Mouse (Mus musculus) embryonic stem cell, embryonic (primary cell): ENCODE data around the gene Rap2a.

ENCODE experiments used
- CTCF ChIA-PET, 4 experiments: fragments of 300-600 bp in 2 of 4; fragments of 350-600 bp in 2 of 4; sonication (Branson Sonifier 250); formaldehyde crosslinking; loops; one replicate each; lab custom pipeline; 2022; ENCODE audit warnings: inconsistent platforms in 2 of 4; lab: Charles Lee
- POLR2A ChIA-PET, 4 experiments: fragments of 300-600 bp in 2 of 4; fragments of 350-600 bp in 2 of 4; sonication (Branson Sonifier 250); formaldehyde crosslinking; loops; one replicate each; lab custom pipeline; 2022; ENCODE audit warnings: antibody characterized with exemption in 4 of 4, inconsistent platforms in 1 of 4; lab: Charles Lee

Gene Rap2a

GRCm38 (mm10) chr14:120477982-120478568, at the start of gene Rap2a:
TSS of gene Rap2a (plus strand) at chr14:120478444.
- CTCF ChIA-PET: interaction anchor here in 2 of 4 experiments (0.5 to 1.8 kb wide), 3 partner anchors 341 to 601 kb away, joined by 3 to 4 read pairs (median 4); no protein-coding TSS in a partner anchor
- POLR2A ChIA-PET: interaction anchor here (0.6 to 3.4 kb wide), 43 partner anchors 9 to 1501 kb away, joined by 3 to 33 read pairs (median 3); partner anchors contain the start of genes Ipo5 (in 1 of the 4) and Mbnl2 (in 1 of the 4)

DNA sequence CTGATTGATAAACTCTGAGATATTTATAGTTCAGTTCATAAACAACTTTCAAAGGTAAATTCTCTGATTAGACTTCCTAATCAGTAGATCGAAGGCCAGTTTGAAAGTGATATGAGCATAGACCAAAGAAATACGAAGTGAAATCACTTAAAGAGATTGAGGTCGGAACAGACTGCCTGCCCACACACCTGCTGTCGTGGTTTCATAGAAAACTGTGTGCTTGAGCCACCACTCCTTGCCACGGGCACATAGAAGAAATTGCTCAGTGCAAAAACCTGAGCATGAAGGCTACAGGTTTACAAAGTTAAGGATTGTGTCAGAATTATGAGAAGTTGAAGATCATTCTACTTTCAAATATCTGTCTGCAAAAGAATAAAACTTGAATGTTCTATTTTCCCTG, 49.7 kb upstream of the Rap2a start:
- CTCF ChIA-PET: interaction anchor here in 1 of 4 experiments (1.2 kb wide), 1 partner anchor 30 kb away, joined by 3 read pairs; no protein-coding TSS in a partner anchor
- POLR2A ChIA-PET: interaction anchor here in 2 of 4 experiments (0.6 to 1.4 kb wide), 2 partner anchors 9 to 34 kb away, joined by 3 read pairs; no protein-coding TSS in a partner anchor

DNA sequence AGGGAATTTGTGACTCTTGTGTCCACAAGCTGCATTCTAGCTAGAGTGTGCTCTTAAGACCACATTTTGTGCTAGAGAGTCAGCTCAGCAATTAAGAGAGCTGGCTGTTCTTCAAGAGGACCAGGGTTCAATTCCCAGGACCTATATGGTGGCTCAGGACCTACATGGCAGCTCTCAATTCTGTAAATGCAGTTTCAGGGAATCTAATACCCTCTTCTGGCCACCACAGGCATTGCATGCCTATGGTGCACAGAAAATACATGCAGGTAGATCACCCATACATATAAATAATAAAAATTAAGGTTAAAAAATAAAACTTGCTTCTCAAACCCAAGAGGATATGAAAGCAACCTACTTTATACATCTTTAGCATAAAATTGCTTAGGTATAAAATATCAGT, 45.5 kb upstream of the Rap2a start:
- POLR2A ChIA-PET: no interaction called here

DNA sequence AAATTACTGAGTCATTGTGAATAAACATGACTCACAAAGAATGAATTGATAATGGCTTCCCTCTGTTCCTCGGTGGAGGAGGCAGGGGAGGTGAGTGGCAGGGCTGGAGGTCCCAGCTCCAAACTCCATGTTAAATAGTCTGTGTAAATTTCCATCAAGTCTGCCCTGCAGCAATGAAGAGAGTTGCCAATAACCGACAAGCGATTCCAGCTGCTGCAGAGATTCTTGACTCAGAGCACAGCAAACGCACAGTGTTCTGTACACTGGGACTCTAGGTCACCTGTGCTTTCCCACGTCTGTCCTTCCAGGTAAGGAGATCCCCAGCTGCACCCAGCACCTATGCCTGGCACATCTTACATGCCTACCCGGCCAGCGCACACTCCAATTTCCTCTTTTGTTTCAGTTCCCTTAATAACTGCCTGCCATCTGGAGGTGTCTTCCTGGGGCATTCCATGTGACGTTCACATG, 44.3 kb upstream of the Rap2a start:
- ChIA-PET CTCF (no interaction called here), POLR2A (interaction anchor here in 2 of 4 experiments (1.0 to 2.1 kb wide), 2 partner anchors 16 to 158 kb away, joined by 3 to 6 read pairs; no protein-coding TSS in a partner anchor)

More for the DNA sequence above, 45.5 kb upstream of the Rap2a start:
- CTCF ChIA-PET: interaction anchor here in 3 of 4 experiments (0.6 to 1.1 kb wide), 8 partner anchors 34 to 1049 kb away, joined by 3 to 9 read pairs (median 3); no protein-coding TSS in a partner anchor

DNA sequence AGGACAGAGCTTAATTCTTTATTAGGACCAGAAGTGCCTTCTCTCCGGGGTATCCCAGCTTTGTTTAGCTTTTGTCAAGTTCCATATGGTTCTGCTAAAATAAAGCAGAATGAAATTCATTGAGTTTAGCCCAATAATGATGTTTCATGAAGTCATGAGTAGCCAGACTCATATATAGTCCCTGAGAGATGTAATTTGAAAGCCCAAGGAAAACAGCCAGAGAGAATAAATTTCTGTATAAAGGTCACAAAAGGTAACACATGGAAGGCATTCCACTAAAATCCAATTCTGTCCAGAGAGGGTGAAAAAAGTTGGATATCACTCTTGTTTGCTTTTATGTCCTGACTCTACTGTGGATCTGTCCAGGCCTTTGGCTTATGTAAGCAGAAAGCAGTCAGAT, 43.4 kb upstream of the Rap2a start:
- POLR2A ChIA-PET: interaction anchor here in 2 of 4 experiments (0.6 to 2.1 kb wide), 2 partner anchors 15 to 21 kb away, joined by 3 to 6 read pairs; no protein-coding TSS in a partner anchor
- CTCF ChIA-PET: no interaction called here

DNA sequence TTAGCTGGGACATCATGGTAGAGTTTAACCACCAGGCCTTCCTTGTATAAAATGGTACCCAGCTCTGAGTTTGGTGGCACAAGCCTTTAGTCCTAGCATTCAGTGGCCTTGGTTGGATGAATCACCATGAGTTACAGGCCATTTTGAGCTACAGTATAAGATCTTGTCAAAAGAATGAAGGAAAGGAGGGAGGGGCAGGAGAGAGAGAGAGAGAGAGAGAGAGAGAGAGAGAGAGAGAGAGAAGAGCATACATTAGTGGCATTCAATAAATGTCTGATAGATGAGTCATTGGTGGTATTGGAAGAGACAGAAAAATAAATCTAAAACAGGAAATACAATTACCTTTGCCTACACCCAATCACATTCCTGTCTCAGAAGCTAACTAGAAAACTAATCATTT, 37.5 kb upstream of the Rap2a start:
- ChIA-PET CTCF (no interaction called here), POLR2A (interaction anchor here in 1 of 4 experiments (0.6 kb wide), 1 partner anchor 126 kb away, joined by 5 read pairs; no protein-coding TSS in a partner anchor)

DNA sequence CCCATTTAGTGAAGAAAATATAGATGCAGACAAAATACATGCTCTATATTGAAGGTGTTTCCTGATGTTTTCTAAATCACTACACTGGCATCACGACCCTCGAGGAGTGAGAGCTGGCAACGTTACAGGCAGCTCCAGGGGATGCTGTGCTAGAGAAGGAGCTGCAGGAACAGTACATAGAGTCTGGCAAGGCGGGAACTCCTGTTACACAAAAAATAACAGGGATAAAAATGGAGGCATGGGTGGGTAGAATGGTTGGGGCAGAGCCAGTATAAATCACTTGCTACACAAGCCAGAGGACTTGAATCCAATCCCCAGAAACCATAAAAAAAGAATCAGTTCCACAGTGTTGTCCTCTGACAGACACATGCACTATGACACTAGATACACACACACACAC, 37.0 kb upstream of the Rap2a start:
- ChIA-PET CTCF (no interaction called here), POLR2A (interaction anchor here in 1 of 4 experiments (0.6 kb wide), 1 partner anchor 127 kb away, joined by 5 read pairs; no protein-coding TSS in a partner anchor)

- POLR2A ChIA-PET: no interaction called here
- CTCF ChIA-PET: interaction anchor here in 2 of 4 experiments (0.6 kb wide), 2 partner anchors 191 to 1728 kb away, joined by 3 read pairs; no protein-coding TSS in a partner anchor
These were observed 36.4 kb upstream of the Rap2a start for GRCm38 (mm10) chr14:120441836-120442235.

- ChIA-PET POLR2A (no interaction called here), CTCF (no interaction called here)
These were observed 24.0 kb upstream of the Rap2a start for GRCm38 (mm10) chr14:120454221-120454620.

DNA sequence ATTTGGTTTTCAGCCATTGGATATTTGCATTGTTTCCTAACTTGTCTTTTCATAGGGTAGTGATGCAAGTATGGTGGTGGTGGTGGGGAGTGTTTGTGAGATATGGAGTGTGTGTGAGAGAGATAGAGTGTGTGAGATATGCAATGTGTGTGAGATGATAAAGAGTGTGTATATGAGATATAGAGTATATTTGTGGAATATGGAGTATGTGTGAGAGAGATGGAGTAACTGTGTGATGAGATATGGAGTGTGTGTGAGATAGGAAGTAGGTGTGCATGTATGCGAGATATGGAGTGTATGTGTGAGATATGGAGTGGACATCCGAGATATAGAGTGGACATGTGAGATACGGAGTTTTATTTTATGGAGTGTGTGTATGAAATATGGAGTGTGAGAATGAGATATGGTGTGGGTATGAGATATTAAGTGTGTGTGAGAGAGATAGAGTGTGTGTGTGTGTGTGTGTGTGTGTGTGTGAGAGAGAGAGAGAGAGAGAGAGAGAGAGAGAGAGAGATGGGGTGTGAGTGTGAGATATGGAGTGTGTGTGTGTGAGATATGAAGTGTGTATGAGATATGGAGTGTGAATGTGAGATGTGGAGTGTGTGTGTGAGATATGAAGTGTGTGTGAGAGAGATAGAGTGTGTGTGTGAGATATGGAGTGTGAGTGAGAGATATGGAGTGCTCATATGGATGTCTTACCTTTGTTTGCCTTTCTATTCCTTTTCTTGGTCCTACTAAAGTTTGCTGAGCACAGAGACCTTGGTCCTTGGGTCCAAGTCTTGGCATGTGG, 14.1 kb upstream of the Rap2a start:
- ChIA-PET POLR2A (no interaction called here), CTCF (no interaction called here)

GRCm38 (mm10) chr14:120466816-120467215, 11.4 kb upstream of the Rap2a start:
- ChIA-PET CTCF (interaction anchor here in 2 of 4 experiments (0.5 to 1.4 kb wide), 3 partner anchors 34 to 390 kb away, joined by 3 read pairs; no protein-coding TSS in a partner anchor), POLR2A (no interaction called here)

DNA sequence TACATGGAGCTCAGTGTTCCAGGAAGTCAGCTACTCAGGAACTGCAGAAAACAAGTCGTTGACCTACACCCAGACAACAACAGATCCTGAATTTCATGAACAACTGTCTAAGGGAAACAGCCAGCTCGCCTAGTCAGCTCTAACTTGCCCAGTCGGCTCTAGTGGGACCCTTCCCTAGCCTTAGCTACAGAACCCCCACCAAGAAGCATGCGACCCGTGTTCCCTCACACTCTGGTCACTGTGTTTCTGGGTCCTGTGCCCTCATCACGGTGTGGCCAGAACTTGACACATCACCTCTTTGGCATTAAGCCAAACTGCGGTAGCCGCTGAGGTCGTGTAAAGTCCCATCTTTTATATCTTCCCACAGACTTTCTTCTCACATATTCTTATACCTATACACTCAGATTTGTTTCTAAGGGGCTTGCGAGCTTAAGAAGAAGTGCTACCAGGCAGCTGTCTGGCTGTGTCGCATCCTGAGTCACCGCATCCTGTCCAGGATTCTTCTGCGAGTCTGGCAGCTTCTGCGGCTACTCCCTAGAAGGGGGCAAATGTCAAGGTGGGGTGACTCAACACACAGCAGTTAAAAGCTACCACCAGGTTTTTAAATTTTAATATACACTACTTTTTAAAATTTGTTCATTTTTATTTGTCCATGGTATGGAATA, 9.0 kb upstream of the Rap2a start:
- POLR2A ChIA-PET: interaction anchor here in 2 of 4 experiments (0.6 to 1.6 kb wide), 3 partner anchors 8 to 1529 kb away, joined by 3 to 5 read pairs (median 3); partner anchors contain the start of gene Rap2a (in 2 of the 2)
- CTCF ChIA-PET: interaction anchor here in 1 of 4 experiments (0.6 kb wide), 1 partner anchor 411 kb away, joined by 5 read pairs; no protein-coding TSS in a partner anchor

DNA sequence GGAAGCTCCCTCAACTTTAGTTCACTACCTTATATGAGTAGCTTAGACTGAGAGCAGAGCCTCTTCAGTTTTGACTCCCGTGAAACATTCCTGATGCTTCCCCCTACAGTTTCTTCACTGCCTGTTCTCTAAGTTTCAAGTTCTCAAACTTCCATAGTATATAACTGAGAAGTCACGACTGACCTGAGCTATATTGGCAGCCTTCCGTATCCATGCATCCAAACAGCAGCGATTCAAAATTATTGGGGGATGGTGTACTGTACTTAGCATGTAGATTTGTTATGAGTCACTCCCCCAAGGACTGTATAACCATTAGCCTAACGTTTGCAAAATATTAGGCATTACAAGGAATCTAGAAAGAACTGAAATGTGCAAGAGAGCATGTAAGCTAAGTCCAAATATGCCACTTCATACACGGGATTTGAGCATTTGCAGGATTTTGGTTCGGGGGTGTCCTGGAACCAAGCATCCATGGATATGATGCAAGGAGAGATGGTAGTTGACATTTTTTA, 2.0 kb upstream of the Rap2a start:
- POLR2A ChIA-PET: interaction anchor here in 2 of 4 experiments (1.0 to 1.4 kb wide), 2 partner anchors 58 to 135 kb away, joined by 3 read pairs; no protein-coding TSS in a partner anchor

GRCm38 (mm10) chr14:120477288-120477981, 809 bp upstream of the Rap2a start:
- ChIA-PET CTCF (interaction anchor here in 1 of 4 experiments (0.5 to 1.1 kb wide), 2 partner anchors 340 to 600 kb away, joined by 3 to 4 read pairs; no protein-coding TSS in a partner anchor), POLR2A (interaction anchor here (0.5 to 3.4 kb wide), 41 partner anchors 8 to 1500 kb away, joined by 3 to 33 read pairs (median 3); partner anchors contain the start of genes Mbnl2 (in 2 of the 4) and Ipo5 (in 1 of the 4))

More for the DNA sequence above, 2.0 kb upstream of the Rap2a start:
- CTCF ChIA-PET: no interaction called here

GRCm38 (mm10) chr14:120478641-120479341, 547 bp downstream of the Rap2a start:
- POLR2A ChIA-PET: interaction anchor here in 3 of 4 experiments (0.6 to 3.4 kb wide), 22 partner anchors 9 to 1472 kb away, joined by 3 to 33 read pairs (median 4); no protein-coding TSS in a partner anchor
- CTCF ChIA-PET: interaction anchor here in 1 of 4 experiments (1.8 kb wide), 1 partner anchor 353 kb away, joined by 4 read pairs; no protein-coding TSS in a partner anchor

GRCm38 (mm10) chr14:120480341-120480900, 2.2 kb downstream of the Rap2a start:
- POLR2A ChIA-PET: interaction anchor here in 3 of 4 experiments (0.7 to 3.4 kb wide), 7 partner anchors 10 to 196 kb away, joined by 3 to 33 read pairs (median 4); no protein-coding TSS in a partner anchor

More at GRCm38 (mm10) chr14:120480341-120480900, 2.2 kb downstream of the Rap2a start:
- CTCF ChIA-PET: no interaction called here
